Mouse (Mus musculus): ENCODE data around the gene Cass4.

DNA sequence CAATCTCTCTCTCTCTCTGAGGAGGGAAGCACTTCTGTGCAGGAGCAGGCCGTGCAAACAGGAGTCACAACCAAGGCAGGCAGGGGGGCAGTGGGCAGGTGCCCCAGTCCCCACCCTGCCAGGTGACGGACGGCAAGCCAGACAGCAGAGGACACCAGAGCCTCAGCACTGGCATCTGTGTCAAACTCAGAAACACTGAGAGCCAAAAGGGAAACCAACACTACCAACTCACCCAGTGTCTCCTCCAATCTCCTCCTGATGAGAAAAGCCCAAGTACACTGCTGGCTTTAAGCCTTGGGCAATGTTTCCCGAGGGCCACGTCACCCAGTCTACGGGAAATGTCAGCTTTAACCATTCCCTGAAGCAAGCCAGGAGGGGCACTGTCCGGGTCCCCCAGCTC, 30.4 kb upstream of the Cass4 start:
- TF ChIP-seq GATA1 (IDR thresholded peaks at IDR 0.05; ENCODE audit: low read length) (no peak), TAL1 (IDR thresholded peaks at IDR 0.05; ENCODE audit: low read length) (no peak)

All from erythroblast, embryonic 14.5 days (primary cell).